Mouse (Mus musculus): ENCODE data around the gene Psen2.
A peak's percentile ranks its signal among the peaks of the same experiment; 100 is the strongest.

Gene Psen2

DNA sequence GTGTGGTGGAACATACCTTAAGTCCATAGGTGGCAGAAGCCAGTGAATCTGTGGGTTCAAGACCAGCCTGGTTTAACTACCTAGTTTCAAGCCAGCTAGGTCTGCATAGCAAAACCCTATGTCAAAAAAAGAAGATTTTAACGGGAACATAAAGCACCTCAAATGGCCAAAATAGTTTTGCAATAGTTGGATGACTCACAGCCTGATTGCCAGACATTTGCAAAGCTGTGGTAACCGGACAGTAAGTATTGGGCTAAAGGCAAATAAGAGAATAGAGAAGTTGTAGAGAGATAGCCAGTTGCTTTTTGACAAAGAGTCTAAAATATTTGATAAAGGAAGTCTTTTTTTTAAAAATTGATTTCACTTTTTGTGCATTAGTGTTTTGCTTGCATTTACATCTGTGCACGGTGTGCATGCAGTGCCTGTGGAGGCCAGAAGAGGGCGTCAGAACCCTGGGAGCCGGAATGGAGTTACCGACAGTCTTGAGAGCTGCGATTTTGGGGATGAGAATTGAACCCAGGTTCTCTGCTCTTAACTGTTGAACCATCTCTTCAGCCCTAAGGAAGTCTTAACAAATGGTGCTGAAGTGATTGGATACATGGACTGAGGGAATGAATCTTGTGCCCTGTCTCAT is at the start of gene Psen2:
Gene Psen2, minus strand, starts transcription at position 75 of the 634 bp plus-strand sequence.
- DNase-seq (ENCODE audit: low read depth, low spot score) = no peak

DNA sequence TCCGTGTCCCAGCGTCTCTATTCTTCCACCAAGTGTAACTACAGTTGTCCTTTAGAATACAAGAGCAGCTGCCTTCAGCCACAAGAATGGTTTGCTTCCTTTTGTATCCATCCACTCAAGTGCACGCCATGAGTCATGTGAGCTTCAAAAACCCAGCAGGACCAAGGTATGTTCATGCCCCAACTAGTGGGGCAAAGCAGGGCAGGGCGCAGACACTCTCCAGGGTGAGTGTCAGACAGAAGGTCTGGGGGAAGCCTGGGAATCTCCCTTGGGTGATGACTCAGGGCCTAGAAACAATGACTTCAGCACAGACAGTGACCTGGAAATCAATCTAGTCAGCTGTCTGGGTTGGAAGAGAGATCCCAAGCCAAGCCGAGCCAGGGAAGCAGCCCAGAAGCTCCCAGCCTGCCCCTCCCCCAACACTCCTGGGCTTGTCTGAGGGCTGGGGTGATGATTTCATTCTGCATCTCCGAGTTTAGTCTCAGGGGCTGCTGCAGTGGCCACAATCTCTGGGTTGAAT is 49.6 kb upstream of the Psen2 start:
- DNase-seq (ENCODE audit: low read depth, low spot score) = peak; percentile 36

DNA sequence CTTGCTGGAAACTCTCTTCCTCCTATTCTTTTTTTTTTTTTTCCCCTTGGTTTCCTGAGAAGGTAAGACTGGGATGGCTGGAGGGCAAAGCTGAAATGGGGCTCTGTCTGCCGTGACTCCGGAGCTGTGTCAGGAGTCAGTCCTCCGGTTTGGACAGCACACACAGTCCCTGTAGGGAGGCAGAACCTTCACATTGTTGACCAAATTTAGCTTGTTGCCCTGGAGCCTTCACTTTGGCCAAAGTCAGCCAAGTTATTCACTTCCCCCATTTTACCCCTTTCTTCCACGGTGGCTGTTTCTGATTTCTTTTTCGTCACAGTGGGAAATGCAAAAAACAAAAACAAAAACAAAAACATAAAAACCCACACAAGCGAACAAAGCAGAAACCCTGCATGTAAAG is 49.0 kb upstream of the Psen2 start:
- no peak for DNase-seq (ENCODE audit: low read depth, low spot score)

DNA sequence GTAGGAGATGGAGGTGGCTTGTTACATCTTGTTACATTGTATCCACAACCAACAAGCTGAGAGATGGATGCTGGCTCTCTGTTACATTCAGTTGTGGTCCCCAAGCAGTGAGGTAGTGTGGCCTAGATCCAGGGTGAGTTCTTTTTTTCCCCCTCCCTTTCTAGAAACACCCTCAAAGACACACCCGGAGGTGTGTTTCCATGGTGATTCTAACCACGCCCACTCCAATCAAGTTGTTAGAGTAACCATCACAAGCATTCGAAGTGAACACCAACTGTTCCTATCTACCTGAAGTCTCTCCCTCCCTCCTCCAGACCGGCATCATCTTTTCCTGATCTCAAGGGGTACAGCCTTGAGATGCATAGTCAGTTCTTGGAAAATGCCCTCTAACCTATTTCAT is 45.7 kb upstream of the Psen2 start:
- DNase-seq (ENCODE audit: low read depth, low spot score) = no peak

DNA sequence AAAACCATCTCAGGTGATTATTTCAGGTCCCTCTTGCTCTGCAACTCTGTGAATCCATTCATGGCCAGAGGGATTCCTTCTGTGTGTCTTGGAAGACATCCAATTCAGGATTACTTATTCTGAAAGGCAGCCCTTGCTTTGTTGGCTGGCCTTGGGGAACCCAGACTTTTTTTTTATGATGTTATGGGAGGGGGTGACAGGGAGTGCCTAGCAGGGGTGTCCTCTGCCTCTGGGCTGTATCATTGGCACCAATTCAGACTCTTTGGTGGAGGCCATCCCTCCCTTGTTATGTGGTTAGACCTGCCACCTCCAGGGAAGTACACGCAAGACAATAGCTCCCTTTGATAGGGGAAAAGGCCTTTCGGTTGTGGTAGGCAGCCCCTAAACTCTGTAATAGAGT is 44.4 kb upstream of the Psen2 start:
- DNase-seq (ENCODE audit: low read depth, low spot score) = no peak

DNA sequence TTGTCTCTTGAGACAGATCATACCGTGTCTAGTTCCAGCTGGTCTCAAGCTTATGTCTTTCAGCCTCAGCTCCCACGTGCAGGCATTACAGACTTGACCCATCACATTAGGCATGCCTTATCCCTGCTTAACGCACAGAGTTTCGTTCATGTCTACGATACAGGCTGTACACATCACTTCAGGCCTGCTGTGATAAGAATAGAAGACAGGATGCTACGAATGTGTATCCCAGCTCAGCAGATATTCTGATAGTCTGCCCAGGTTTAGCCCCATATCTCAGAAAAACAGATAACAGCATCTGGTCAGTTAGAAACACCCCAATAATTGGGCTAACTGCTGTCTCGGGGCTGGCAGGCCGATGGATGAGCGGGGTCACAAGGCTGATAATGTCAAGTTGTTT is 43.7 kb upstream of the Psen2 start:
- no peak for DNase-seq (ENCODE audit: low read depth, low spot score)

DNA sequence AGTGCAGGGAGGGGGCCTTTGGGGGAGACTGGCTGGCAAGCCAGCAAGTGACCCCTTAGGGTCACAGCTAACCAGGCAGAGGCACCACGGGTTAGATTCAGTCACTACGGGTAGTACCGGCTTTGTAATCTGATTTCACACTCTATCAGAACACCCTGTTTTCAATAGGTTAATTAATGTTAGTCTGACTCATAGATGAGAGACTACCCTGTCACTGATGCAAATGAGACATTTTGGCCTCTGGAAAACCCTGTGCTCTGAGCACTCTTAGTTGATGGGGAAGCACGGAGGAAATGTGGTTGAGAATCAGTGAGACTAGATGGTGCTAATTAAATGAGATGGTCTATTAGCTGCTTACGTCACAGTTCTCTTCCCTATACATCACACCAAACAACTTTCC is 40.4 kb upstream of the Psen2 start:
- DNase-seq (ENCODE audit: low read depth, low spot score) = no peak

DNA sequence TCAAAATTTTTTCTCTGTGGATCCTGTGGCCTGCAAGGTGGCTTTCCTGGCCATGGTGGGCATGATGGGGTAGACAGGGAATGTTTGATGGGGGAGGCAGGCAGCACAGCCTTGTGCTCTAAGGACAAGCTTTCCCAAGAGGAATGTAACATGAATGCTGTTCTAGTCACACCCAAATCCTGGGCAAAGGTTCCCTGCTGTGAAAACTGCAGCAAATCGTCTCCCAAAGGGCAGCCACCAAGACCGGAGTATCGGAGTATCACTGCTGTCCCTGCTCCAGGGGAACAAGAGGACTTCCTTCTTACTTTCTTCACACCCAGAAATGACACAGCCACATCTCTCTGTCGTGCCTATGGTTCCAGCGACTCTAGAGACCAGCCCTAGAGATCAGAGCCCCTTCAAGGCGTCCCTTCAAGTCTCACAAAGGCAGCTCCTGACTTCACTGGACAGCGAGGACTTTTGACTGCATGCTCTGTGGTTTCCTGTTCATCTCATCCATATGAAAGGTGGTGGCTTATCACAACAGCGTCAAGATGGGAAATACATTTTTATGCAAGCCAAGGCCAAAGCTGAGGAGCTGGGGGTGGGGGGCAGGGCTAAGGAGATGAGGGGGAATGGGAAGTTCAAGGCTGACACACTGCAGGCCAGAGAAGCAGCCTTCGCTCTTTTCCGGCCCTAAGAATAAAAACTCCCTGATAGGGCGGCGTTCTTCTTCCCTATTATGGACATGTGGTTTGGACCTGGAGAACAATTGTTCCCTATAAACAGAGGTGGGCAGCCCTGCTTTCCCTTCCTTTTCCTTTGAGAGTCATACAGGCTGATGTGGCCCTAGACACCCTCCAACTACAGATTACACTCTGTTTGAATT is 39.2 kb upstream of the Psen2 start:
- no peak for DNase-seq (ENCODE audit: low read depth, low spot score)

DNA sequence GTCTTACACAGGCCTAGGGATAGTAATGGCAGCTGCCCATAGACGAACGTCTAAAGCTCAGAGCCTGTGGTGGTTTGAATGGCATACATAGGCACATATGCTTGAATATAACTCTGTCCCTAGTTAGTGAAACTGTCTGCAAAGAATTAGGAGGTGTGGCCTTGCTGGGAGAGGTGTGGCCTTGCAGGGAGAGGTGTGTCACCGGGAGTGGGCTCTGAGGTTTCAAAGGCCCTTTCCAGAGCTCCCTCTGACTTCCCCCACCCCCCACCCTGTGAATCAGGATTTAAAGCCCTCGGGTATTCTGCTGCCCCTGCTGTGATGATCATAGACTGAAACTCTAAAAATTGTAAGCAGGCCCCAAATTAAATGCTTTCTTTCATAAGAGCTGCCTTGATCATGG is 37.8 kb upstream of the Psen2 start:
- DNase-seq (ENCODE audit: low read depth, low spot score) = no peak

DNA sequence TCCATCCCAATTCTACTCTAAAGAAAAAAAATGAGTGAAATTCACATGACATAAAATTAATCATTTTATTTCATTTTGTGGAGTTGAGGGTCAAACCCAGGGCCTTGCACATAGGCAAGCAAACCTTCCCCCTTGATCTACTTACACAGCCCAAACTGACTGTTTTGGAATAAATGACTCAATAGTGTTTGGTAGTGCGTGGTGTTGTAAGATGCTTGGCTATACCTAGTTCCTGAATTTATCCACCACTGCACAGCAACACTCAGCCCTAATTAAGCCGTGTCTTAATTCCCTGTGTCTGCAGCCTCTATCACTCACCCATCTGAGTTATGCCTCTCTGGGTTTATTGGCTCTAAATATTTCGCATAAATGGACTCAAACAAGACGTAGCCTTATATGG is 37.1 kb upstream of the Psen2 start:
- DNase-seq (ENCODE audit: low read depth, low spot score) = no peak

DNA sequence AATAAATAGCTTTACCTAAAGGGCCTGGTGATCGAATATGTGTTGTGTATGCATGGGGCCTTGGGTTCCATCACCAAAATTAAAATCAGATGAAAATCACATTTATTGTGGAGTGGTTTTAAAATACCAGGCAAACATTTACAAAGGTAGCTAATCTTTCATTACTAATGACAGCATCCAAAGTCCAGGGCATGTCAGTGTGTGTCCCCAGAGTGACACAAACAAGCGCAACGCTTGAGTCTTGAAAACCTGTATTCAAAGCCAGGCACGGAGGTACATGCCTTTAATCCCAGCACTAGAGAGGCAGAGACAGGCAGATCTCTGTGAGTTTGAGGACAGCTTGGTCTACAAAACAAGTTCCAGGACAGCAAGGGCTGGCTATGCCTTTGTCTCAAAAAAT is 36.5 kb upstream of the Psen2 start:
- DNase-seq (ENCODE audit: low read depth, low spot score) = no peak

DNA sequence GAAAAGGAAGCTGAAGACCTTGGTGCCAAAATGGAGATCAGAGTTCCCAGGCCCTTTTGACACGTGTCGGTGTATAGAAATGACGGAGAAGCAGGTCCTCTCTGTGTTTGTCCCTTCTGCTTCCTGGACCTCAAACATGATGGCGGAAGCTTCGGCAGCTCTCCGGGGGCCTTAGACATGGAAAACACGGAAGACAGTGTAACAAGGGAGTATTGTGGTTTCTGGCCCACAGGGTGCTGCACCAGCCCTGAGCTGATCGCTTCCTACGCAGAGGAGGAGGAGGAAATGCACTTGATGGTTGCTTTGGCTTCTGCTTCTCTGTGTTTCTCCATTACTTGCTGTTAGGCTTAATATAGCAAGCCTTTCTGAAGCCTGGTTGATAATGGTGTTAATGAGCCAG is 32.9 kb upstream of the Psen2 start:
- no peak for DNase-seq (ENCODE audit: low read depth, low spot score)

DNA sequence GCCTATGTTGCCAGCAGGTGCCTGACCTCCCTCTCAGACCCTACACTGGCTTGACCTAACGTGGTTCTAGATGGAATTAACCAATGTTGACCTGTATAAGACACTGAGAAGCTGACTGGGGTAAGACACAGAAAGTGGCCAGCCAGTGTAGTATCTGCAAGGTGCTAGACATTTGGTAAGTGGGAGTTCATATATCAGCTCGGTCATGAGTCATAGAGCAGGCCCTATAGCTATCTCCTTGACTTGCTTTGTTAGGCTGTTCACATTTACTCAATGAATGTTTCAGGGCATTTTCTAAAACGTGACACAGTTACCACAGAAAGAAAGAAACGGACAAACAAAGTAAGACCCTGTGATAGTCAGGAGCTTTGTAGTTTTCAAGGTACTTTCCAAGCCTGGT is 27.1 kb upstream of the Psen2 start:
- no peak for DNase-seq (ENCODE audit: low read depth, low spot score)

DNA sequence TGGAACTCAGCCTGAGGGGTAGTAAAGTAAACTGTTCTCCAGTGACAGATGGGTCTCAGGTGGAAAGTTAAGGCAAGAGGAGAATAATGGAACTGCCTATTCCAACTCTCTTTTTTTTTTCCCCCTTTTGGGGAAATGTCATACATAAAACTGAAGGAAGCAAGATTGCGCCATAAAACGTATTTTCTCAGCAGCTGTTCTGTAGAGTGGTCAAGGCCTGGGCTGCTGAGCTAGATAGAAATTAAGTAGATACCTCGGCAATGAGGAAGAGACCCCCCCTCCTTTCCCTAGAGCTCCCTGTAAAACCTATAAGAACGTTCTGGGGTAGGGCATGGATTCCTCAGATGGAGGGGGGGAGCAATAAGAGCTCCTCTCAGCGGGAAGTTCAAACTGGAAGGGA is 26.6 kb upstream of the Psen2 start:
- no peak for DNase-seq (ENCODE audit: low read depth, low spot score)

DNA sequence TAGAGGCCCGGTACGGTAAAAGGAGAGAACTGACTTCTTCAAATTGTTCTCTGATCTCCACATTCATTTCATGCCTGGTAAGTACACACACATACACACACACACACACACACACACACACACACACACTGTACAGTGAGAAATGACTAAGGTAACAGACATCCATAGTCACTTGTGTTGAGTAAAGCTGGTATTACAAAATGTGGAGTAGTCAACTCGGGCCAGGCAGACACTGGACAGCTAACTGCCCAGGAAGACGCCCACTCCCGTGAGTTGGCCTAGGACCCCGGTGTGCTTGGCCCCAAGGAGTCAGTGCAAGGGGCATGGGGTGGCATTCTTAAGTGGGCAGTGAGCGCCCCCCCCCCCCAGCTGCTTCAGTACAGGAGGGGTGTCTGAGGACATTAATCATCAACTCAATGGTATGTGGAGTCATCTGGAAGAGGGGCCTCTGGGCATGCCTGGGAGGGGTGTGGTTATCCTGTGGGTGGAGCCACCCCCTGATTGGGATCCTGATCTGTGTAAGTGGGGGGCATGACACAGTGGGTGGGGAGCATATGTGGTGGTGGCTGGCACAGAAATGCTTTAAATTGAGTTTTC is 25.7 kb upstream of the Psen2 start:
- no peak for DNase-seq (ENCODE audit: low read depth, low spot score)

DNA sequence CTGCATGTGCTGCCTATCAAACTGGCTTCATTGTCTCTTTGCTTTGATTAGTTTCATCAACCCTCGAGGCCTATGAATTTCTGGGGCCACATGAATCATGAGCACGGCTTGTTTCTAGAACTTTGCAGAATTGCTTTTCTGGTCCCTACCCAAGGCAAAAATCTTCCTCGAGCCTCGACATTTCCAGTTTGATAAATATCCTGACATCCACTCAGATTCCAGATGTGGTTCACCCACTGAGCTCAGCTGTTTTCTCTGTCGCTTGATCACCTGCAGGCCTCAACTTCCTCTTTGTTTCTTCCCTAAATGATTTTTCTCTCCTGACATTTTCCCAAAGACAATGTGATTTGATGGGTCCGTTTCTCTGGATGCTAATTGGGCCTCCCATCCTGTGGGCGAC is 25.0 kb upstream of the Psen2 start:
- DNase-seq (ENCODE audit: low read depth, low spot score) = no peak

DNA sequence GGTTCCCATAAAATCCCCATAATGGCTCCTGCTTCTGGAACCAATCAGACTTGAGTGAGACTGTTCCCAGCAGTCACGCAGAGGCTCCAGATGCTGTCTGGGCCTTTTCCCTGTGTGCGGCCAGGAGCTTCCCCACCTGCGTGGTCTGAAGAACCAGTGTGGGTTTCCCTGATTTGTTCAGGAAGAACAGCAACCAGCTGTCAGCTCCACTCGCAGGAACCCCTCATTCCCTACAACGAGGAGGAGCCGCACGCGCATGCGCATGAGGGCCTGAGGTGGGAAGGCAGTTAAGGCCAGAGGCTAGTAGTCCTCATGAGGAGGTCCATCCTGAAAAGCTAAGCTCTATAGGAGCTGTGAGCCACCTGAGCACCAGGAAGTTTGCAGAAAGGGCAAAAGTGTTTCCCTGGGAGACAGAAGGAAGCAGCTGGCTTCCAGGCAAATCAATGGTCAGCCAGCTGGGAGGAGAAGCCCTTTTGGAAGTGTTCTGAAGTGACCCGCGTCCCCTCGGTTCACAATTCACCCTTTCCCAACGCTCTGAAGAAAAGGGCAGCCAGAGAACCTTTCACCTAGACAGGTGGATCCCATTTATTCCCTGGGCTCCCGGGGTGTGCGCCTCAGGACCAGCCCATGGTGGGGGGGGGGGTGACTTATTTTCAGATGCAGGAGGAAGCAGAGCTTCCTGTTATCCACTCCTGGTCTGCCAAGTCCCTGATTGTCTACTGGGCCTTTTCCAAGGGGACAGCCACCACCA is 23.0 kb upstream of the Psen2 start:
- no peak for DNase-seq (ENCODE audit: low read depth, low spot score)

DNA sequence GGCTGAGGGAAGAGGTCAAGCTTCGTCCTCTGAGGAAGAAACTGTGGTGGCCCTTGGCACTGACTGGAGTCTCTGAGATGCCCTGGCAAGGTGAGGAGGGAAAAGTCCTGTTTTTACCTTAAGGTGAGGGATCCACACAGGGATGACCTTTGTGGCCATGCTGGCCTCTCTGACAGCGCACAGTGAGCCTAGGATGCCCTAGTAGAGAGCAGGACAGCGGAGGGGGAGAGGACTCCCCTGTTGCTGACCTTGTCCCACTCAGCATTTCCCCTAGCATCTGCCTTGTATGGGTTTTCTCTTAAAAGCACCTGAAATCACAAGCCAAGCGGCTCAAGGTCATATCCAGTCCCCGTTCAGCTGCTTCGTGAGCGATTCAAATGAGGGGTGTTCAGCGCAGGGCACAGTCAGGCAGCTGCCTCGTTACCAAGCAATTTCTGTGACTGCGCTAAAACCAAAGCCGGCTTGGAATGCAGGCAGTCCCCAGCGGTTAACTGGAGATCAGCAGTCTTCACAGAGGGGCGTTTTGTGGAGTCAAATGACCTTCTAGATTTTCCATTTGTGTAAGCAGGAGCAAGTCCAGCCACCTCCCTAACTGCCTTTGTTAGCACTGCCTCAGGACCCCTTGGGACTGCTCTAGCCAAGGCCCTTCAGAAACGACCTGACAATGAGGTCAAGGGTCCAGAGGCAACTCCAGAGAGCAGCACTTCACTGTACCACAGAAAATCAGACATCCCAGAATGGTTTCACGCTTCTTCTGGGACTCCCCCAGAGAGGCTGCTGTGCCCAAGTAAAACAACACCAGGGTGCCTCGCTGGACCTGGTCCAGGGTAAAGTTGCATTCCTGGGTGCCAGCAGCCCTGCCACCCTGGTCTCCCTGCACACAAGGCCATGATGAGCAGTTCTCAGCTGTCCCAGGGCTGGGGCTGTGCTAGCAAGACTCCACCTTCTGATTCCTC is 20.9 kb upstream of the Psen2 start:
- no peak for DNase-seq (ENCODE audit: low read depth, low spot score)

DNA sequence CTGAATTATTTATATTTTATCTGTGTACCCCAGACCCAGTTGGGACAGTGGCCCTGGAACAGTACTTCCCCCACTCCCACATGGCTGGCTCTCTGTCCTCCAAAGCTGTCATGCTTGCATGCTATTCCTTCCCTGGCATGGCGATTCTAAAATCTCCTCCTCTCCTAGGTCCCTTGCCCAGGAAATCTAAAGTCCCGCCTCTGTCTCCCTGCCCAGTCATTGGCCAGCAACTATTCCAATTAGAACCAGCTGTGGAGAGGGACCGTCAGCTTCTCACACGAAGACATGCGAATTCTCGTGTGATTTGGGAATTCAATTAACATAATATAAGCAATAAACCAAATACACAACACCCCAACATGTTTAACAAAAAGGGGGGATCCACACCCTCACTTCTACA is 19.3 kb upstream of the Psen2 start:
- no peak for DNase-seq (ENCODE audit: low read depth, low spot score)

DNA sequence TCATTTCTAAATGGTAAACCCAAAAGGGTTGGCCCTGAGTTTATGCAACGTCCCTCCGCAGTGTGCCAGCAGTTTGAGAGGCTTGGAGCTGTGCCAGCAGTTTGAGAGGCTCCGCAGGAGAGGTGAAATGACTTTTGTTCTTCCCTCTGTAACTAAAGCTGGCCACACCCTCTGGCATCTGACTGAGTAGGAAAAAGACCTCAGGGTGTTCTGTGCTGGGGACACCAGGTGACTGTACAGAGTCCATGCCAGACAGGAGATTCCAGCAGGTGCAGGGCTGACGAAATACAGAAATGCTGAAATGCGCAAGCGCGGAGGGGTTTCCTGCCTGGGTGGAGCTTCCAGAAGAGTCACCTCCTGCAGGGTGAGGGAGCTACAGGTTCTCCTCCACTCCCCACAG is 16.4 kb upstream of the Psen2 start:
- no peak for DNase-seq (ENCODE audit: low read depth, low spot score)

DNA sequence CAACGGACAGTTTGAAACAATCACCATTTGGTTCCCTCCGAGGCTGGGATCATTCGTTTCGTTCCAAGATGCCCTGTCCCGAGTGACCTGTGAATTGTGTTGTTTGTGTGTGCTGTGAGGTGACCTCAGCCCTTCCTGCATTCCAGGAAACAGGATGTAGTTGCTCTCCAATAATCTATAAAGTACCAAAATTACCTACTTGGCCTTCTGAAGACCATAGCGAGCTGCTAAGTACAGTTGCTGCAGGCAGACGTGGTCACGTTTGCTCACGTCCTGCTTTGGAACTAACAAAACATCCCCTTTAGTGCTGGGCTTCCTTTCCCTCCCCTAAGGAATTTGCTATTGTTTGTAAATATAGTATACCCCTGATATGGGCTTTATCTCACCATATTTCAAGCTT is 14.3 kb upstream of the Psen2 start:
- no peak for DNase-seq (ENCODE audit: low read depth, low spot score)

Measured in retina, postnatal 7 days (tissue).